Mouse (Mus musculus) thymus, adult 2 months (tissue): Measurements from ENCODE around the gene Mrto4. TPM values are rescaled to one million over a fixed set of nuclear protein-coding genes. Genes with fewer than 3 reads are reported as not detected.

Source experiments
- DNase-seq: peaks from one replicate; pipeline ENCODE4 v3.0.0; 2021
- H3K27ac ChIP-seq: fragments of 200-500 bp; 2 replicates; pipeline ENCODE4 v1.5.1; 2012; ENCODE audit warnings: low read length, control low read depth; ENCODE audit not compliant: control insufficient read depth, insufficient read depth
- H3K27me3 ChIP-seq: fragments of 200-500 bp; 2 replicates; pipeline ENCODE4 v1.6.1; 2012; ENCODE audit warnings: mild to moderate bottlenecking, low read length, moderate library complexity, mixed read lengths; ENCODE audit not compliant: control insufficient read depth, insufficient read depth
- H3K36me3 ChIP-seq: fragments of 200-500 bp; 2 replicates; pipeline ENCODE4 v1.6.1; 2012; ENCODE audit warnings: mild to moderate bottlenecking, low read length, moderate library complexity; ENCODE audit not compliant: control insufficient read depth, insufficient read depth
- H3K4me1 ChIP-seq: fragments of 200-500 bp; replicated peaks from 2 replicates; pipeline ENCODE4 v1.6.1; 2012; ENCODE audit warnings: low read length; ENCODE audit not compliant: control insufficient read depth, insufficient read depth
- H3K4me3 ChIP-seq: fragments of 200-500 bp; 2 replicates; pipeline ENCODE4 v1.5.1; 2012; ENCODE audit warnings: mild to moderate bottlenecking, low read length, control low read depth, moderate library complexity; ENCODE audit not compliant: control insufficient read depth, insufficient read depth
- CTCF ChIP-seq: fragments of 200-500 bp; IDR thresholded peaks from 2 replicates; pipeline ENCODE4 v1.5.1; 2012; ENCODE audit warnings: mild to moderate bottlenecking, control low read depth, low read length, moderate library complexity, borderline replicate concordance; ENCODE audit not compliant: control insufficient read depth, poor library complexity, insufficient read depth; ENCODE audit errors: extremely low read depth
- POLR2A ChIP-seq: fragments of 200-500 bp; IDR thresholded peaks from 2 replicates; pipeline ENCODE4 v1.6.1; 2012; ENCODE audit warnings: mild to moderate bottlenecking, low read length, control low read depth, moderate library complexity; ENCODE audit not compliant: control insufficient read depth, poor library complexity, insufficient read depth; ENCODE audit errors: extremely low read depth
- WGBS: fragments of 180-500 bp; shearing (Covaris S2); methylation state at CpG from one replicate; pipeline ENCODE4 v1.1.7; 2018; 5-methylcytosine and 5-hydroxymethylcytosine counted together
- polyA plus RNA-seq: library from polyadenylated mRNA; depleted of rRNA; stranded (reverse); fragments of >200 nt; gene quantifications from 2 replicates; pipeline ENCODE4 v1.2.3, GENCODE M21; 2012

The Mrto4 gene
- polyA plus RNA-seq, 1 experiment: 33.7 TPM

- no peak for DNase-seq
- H3K27me3 ChIP-seq: no peaks in the 10 kb centered on the region
- TF ChIP-seq CTCF: no peak
- TF ChIP-seq POLR2A: no peak
- whole genome bisulfite sequencing: 98% methylated on average over 5 of the region's 5 CpGs
- no peak overlapping the region for H3K27ac ChIP-seq
- H3K4me1 ChIP-seq: no peaks in the 10 kb centered on the region
- H3K4me3 ChIP-seq: no peak overlapping the region
- H3K36me3 ChIP-seq: peaks cover 72% of the 10 kb centered on the region
These were observed 15.7 kb upstream of the Mrto4 start for GRCm38 (mm10) chr4:139368038-139368437.

DNA sequence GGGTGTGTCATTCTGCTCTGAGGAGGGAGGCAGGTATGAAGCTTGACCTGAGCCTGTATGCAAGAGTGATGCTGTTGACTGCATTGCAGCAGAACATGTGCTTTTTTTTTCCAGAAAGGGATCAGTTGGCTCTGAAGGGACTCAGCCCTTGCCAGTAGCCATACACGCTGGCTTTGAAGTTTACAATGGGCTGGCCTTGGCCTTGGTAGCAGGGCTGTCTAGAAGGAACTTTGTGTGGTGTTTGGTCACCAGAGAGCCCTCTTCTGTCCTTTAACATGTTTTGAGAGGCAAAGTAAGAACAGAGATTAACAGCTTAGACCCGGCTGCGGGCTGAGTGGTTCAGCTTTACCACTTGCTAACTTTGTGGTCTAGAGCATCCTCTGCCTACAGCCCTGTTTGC is 15.0 kb upstream of the Mrto4 start:
- 95% methylated on average over 3 of the region's 3 CpGs for WGBS
- Histone ChIP-seq H3K4me1 (no peaks in the 10 kb centered on the region), H3K27me3 (no peaks in the 10 kb centered on the region), H3K4me3 (no peak overlapping the region), H3K27ac (no peak overlapping the region), H3K36me3 (peaks cover 75% of the 10 kb centered on the region)
- TF ChIP-seq CTCF (no peak), POLR2A (no peak)
- DNase-seq: no peak

DNA sequence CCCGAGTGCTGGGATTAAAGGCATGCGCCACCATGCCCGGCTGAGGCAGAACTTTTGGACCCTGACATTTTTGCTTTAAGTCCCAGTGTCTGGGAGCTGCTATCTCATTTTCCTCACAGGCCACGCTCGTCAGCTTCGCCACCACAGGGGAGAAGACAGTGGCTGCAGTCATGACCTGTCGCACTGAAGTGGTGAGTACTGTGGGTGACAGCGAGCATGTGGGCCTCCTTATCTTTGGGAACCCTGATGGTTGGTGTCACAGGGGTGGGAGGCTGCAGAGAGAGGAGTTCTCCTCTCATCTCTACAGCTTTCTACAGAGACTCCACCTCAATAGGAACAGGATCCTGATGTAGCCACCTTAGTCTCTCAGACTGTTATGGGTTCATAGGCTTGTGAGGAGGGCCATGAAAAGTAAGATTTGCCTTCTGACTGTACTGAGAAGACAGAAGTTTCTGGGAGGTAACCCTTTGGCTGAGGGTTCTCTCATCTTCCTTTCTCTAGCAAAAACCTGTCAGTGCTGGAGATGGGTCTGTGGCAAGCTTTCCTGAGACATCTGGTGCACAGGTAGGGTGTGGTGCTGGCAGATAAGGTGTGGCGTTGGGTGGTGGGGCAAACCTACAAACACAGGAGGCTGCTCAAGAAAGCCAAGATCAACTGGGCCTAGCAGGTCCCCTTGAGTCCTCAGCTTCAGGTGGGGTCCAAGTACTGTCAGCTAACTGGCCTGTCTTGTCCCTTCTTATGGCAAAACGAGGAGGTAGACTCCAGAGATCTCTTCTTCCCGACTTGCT is 8.6 kb upstream of the Mrto4 start:
- 97% methylated on average over 11 of the region's 11 CpGs for WGBS
- Histone ChIP-seq H3K27ac (no peak overlapping the region), H3K4me1 (no peaks in the 10 kb centered on the region), H3K36me3 (peaks cover 61% of the 10 kb centered on the region), H3K4me3 (no peak overlapping the region), H3K27me3 (no peaks in the 10 kb centered on the region)
- TF ChIP-seq CTCF: no peak
- no peak for TF ChIP-seq POLR2A
- DNase-seq: no peak

- TF ChIP-seq POLR2A (no peak), CTCF (no peak)
- Histone ChIP-seq H3K4me3 (no peak overlapping the region), H3K36me3 (peaks cover 29% of the 10 kb centered on the region), H3K27me3 (no peaks in the 10 kb centered on the region), H3K4me1 (peaks cover 5% of the 10 kb centered on the region), H3K27ac (no peak overlapping the region)
- 93% methylated on average over 3 of the region's 3 CpGs for WGBS
- no peak for DNase-seq
These were observed 4.8 kb upstream of the Mrto4 start for GRCm38 (mm10) chr4:139357211-139357610.

GRCm38 (mm10) chr4:139352832-139353231 is 456 bp upstream of the Mrto4 start:
- H3K27ac ChIP-seq: no peak overlapping the region
- DNase-seq: no peak
- peaks cover 15% of the 10 kb centered on the region for H3K4me1 ChIP-seq
- H3K27me3 ChIP-seq: no peaks in the 10 kb centered on the region
- WGBS: 1% methylated on average over 7 of the region's 7 CpGs
- TF ChIP-seq CTCF (no peak), POLR2A (no peak)
- H3K4me3 ChIP-seq: peak overlapping the region; percentile 69
- H3K36me3 ChIP-seq: peaks cover 14% of the 10 kb centered on the region

DNA sequence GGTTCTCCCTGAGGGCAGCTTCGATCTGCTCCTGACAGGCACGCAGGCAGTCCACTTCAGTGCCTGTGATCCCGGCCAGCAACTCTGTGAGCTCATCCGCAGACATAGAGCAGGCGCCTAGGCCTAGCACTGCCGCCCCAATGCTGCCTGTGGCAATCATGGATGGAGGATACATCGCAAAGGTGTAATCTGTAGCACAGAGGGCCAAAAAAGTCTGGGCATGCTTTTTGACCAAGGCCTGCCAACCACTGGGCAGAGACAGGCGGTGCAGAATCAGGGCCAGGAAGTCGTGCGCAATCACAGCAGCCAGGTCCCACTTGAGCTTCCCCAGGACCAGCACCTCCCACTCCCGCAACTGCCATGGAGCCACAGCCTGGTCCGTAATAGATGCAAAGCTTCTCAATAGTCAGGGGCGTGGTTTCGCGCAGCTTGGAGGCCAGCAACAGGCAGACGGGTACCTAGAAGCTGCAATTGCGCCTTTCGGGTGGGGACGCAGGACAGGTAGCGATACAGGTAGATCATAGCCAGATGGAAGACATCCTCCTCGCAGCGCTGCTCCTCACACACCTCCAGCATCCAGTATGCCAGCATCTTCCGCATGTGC is 6.9 kb downstream of the Mrto4 start:
- no peak for DNase-seq
- Histone ChIP-seq H3K4me3 (no peak overlapping the region), H3K4me1 (no peaks in the 10 kb centered on the region), H3K27me3 (no peaks in the 10 kb centered on the region), H3K27ac (no peak overlapping the region), H3K36me3 (peaks cover 24% of the 10 kb centered on the region)
- 96% methylated on average over 23 of the region's 23 CpGs for WGBS
- TF ChIP-seq POLR2A: no peak
- no peak for TF ChIP-seq CTCF

DNA sequence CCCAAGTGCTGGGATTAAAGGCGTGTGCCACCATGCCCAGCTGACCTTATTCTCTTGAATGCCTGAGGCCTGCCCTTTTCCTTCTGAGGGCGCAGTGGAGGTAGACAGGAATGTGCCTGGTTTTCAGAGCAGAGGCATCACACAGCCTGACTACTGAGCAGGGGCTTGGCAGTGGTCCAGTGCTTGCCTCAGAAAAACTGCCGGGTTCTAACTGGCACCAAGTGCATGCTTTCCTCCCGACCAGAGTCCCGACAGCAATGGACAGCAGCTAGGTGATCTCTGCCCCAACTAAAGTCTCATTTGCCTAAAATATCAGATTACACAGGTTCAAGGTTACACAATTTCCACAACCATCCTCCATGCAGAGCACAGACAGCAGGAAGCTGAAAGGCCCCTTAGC is 8.7 kb downstream of the Mrto4 start:
- H3K4me1 ChIP-seq: no peaks in the 10 kb centered on the region

More for the DNA sequence above, 8.7 kb downstream of the Mrto4 start:
- no peaks in the 10 kb centered on the region for H3K27me3 ChIP-seq
- H3K36me3 ChIP-seq: peaks cover 19% of the 10 kb centered on the region; the same call in 1 of the 2 replicates
- H3K4me3 ChIP-seq: no peak overlapping the region
- no peak for TF ChIP-seq POLR2A
- no peak for TF ChIP-seq CTCF
- no peak overlapping the region for H3K27ac ChIP-seq
- DNase-seq: no peak
- 77% methylated on average over 5 of the region's 5 CpGs for WGBS
